Mouse (Mus musculus): ENCODE data around the gene Adprm.
"Not testable (repeated sequence)": the region's sequence is repeated elsewhere in the genome, so short reads cannot be mapped to it uniquely, and the experiment has no call there.

Gene Adprm

GRCm38 (mm10) chr11:67023191-67023590 lies 29.2 kb downstream of the Adprm start:
- DNase-seq (ENCODE audit: low read depth), result not testable (repeated sequence)

GRCm38 (mm10) chr11:67022354-67023115 lies 29.9 kb downstream of the Adprm start:
- no peak for DNase-seq (ENCODE audit: low read depth)

GRCm38 (mm10) chr11:67020948-67021347 lies 31.4 kb downstream of the Adprm start:
- DNase-seq (ENCODE audit: low read depth), result peak; percentile 48

- DNase-seq (ENCODE audit: low read depth), result no peak
Observed at GRCm38 (mm10) chr11:67019711-67020475, 32.5 kb downstream of the Adprm start.

GRCm38 (mm10) chr11:67017801-67018591 lies 34.4 kb downstream of the Adprm start:
- no peak for DNase-seq (ENCODE audit: low read depth)

- no peak for DNase-seq (ENCODE audit: low read depth)
Observed at GRCm38 (mm10) chr11:67011635-67012034, 40.8 kb downstream of the Adprm start.

GRCm38 (mm10) chr11:67010430-67010829 lies 42.0 kb downstream of the Adprm start:
- no peak for DNase-seq (ENCODE audit: low read depth)

- DNase-seq (ENCODE audit: low read depth), result no peak
Observed at GRCm38 (mm10) chr11:67008528-67008927, 43.9 kb downstream of the Adprm start.

GRCm38 (mm10) chr11:67007961-67008360 lies 44.4 kb downstream of the Adprm start:
- DNase-seq (ENCODE audit: low read depth), result no peak

GRCm38 (mm10) chr11:67002911-67003310 lies 49.5 kb downstream of the Adprm start:
- DNase-seq (ENCODE audit: low read depth), result no peak

GRCm38 (mm10) chr11:67001717-67002116 lies 50.7 kb downstream of the Adprm start:
- no peak for DNase-seq (ENCODE audit: low read depth)

GRCm38 (mm10) chr11:67000671-67001070 lies 51.7 kb downstream of the Adprm start:
- no peak for DNase-seq (ENCODE audit: low read depth)

- DNase-seq (ENCODE audit: low read depth), result no peak
Observed at GRCm38 (mm10) chr11:66998467-66999403, 53.7 kb downstream of the Adprm start.

GRCm38 (mm10) chr11:66996446-66996845 lies 55.9 kb downstream of the Adprm start:
- no peak for DNase-seq (ENCODE audit: low read depth)

- DNase-seq (ENCODE audit: low read depth), result no peak
Observed at GRCm38 (mm10) chr11:66993674-66994073, 58.7 kb downstream of the Adprm start.

GRCm38 (mm10) chr11:66992150-66992549 lies 60.2 kb downstream of the Adprm start:
- DNase-seq (ENCODE audit: low read depth), result no peak
